Mouse (Mus musculus) lung, embryonic 14.5 days (tissue): Measurements from ENCODE around the gene Wdr49. TPM values are rescaled to one million over a fixed set of nuclear protein-coding genes. Genes with fewer than 3 reads are reported as not detected.
"Not testable (repeated sequence)": the region's sequence is repeated elsewhere in the genome, so short reads cannot be mapped to it uniquely, and the experiment has no call there.

Experiments used
- ATAC-seq: fragments of 200-750 bp; cut with Nextera tagmentation; 2 replicates; pipeline ENCODE4 v1.8.0; 2017; ENCODE audit warnings: mild to moderate bottlenecking, moderate TSS enrichment, moderate library complexity; ENCODE audit not compliant: insufficient read depth
- DNase-seq: peaks from one replicate; pipeline ENCODE4 v3.0.0-alpha.2; 2015
- H3K27ac ChIP-seq: fragments of 300-500 bp; sonication (generic); 2 replicates; pipeline ENCODE4 v1.5.1; 2014; ENCODE audit warnings: low read depth, mild to moderate bottlenecking, moderate library complexity
- H3K27me3 ChIP-seq: fragments of 300-500 bp; sonication (generic); 2 replicates; pipeline ENCODE4 v1.6.1; 2014; ENCODE audit warnings: low read length, control low read depth; ENCODE audit not compliant: insufficient read depth
- H3K36me3 ChIP-seq: fragments of 300-500 bp; sonication (generic); 2 replicates; pipeline ENCODE4 v1.6.1; 2014; ENCODE audit warnings: control low read depth; ENCODE audit not compliant: insufficient read depth
- H3K4me1 ChIP-seq: fragments of 300-500 bp; sonication (generic); 2 replicates; pipeline ENCODE4 v1.6.1; 2014; ENCODE audit warnings: antibody characterized with exemption, control low read depth; ENCODE audit not compliant: insufficient read depth
- H3K4me2 ChIP-seq: fragments of 300-500 bp; sonication (generic); 2 replicates; pipeline ENCODE4 v1.6.1; 2014; ENCODE audit warnings: mild to moderate bottlenecking
- H3K4me3 ChIP-seq: fragments of 300-500 bp; sonication (generic); 2 replicates; pipeline ENCODE4 v1.5.1; 2014; ENCODE audit warnings: low read depth, low read length
- H3K9ac ChIP-seq: fragments of 300-500 bp; sonication (generic); 2 replicates; pipeline ENCODE4 v1.6.1; 2014
- H3K9me3 ChIP-seq: fragments of 300-500 bp; sonication (generic); 2 replicates; pipeline ENCODE4 v1.6.1; 2016; ENCODE audit warnings: low read depth, low read length, control low read depth
- CTCF ChIP-seq: IDR thresholded peaks from 2 replicates; pipeline ENCODE4 v1.5.1; 2016; ENCODE audit warnings: antibody characterized with exemption, low read depth
- WGBS: fragments of 180-500 bp; shearing (Covaris S2); extraction: QIAGEN DNeasy Blood & Tissue Kit; methylation state at CpG from one replicate; pipeline ENCODE4 v1.1.7; 2014; 5-methylcytosine and 5-hydroxymethylcytosine counted together
- polyA plus RNA-seq: library from polyadenylated mRNA; unstranded; fragments of >200 nt; fragmentation: Nextera tagmentation; extraction: Ambion mirVana; gene quantifications from 2 replicates; pipeline ENCODE4 v1.2.1, GENCODE M21; 2014

The Wdr49 gene
- polyA plus RNA-seq, 1 experiment from 2014 or later = not detected

DNA sequence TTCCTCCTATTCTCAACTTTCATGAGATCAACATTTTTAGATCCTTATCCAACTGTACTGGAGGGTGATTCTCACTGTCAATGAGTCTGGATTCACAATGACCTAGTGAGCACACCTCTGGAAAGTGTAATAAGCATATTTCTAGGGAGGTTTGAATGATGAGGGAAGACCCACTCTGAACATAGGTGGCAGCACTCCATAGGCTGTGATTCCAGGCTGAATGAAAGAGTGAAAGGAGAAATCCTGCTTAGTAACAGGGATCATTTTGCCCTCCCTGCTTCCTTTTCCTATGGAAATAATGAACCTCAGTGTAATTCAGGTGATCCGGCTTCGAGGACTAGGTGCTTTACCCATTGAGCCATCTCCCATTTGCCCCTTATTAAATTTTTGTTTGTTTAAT, 180.9 kb downstream of the Wdr49 start:
- no peak overlapping the region for H3K4me3 ChIP-seq
- H3K4me2 ChIP-seq = no peak overlapping the region
- DNase-seq (no peak), ATAC-seq (no peak)
- H3K27me3 ChIP-seq = no peaks in the 10 kb centered on the region
- no peaks in the 10 kb centered on the region for H3K36me3 ChIP-seq
- no peaks in the 10 kb centered on the region for H3K4me1 ChIP-seq
- no peak for TF ChIP-seq CTCF
- 96% methylated on average over 2 of the region's 2 CpGs for whole genome bisulfite sequencing
- H3K9me3 ChIP-seq = no peaks in the 10 kb centered on the region
- H3K9ac ChIP-seq = no peak overlapping the region
- no peak overlapping the region for H3K27ac ChIP-seq

DNA sequence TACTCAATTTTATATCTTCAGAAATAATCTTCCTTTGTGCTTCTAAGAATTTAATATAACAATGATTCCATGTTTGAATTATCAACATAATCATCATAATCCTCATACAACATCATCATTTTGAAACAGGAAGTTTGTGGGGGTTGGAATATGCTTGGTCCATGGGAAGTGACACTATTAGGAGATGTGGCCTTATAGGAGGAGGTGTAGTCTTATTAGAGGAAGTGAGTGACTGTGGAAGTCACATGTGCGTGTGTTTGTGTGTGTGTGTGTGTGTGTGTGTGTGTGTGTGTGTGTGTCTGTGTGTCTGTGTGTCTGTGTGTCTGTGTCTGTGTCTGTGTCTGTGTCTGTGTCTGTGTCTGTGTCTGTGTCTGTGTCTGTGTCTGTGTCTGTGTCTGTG, 182.5 kb downstream of the Wdr49 start:
- H3K36me3 ChIP-seq, H3K4me3 ChIP-seq, H3K9me3 ChIP-seq, H3K4me1 ChIP-seq, H3K27me3 ChIP-seq, H3K27ac ChIP-seq, DNase-seq, H3K9ac ChIP-seq, ATAC-seq, H3K4me2 ChIP-seq: not testable (repeated sequence)
- WGBS = 90% methylated on average over 1 of the region's 1 CpGs

DNA sequence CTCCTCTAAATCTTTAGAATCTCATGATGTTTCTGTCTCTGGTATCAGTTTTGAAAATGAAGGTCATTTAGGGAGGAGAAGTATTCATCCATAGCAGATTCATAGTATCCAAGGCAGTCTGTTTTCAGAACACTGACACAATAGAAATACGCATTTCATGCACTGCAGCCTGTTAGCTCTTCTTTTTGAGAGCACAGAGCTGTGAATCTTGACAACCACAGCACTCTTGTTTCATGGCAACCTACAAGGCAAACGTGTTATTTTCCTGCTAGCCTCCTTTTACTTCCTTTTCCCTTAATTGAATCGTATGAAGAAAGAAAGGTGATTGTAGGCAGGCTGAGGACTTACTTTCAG, 184.2 kb downstream of the Wdr49 start:
- TF ChIP-seq CTCF = no peak
- Histone ChIP-seq H3K36me3 (no peaks in the 10 kb centered on the region), H3K27ac (no peak overlapping the region), H3K4me3 (no peak overlapping the region), H3K4me2 (no peak overlapping the region), H3K4me1 (no peaks in the 10 kb centered on the region), H3K9ac (no peak overlapping the region), H3K9me3 (no peaks in the 10 kb centered on the region), H3K27me3 (no peaks in the 10 kb centered on the region)
- ATAC-seq = no peak
- 50% methylated on average over 3 of the region's 3 CpGs for WGBS
- DNase-seq = no peak

DNA sequence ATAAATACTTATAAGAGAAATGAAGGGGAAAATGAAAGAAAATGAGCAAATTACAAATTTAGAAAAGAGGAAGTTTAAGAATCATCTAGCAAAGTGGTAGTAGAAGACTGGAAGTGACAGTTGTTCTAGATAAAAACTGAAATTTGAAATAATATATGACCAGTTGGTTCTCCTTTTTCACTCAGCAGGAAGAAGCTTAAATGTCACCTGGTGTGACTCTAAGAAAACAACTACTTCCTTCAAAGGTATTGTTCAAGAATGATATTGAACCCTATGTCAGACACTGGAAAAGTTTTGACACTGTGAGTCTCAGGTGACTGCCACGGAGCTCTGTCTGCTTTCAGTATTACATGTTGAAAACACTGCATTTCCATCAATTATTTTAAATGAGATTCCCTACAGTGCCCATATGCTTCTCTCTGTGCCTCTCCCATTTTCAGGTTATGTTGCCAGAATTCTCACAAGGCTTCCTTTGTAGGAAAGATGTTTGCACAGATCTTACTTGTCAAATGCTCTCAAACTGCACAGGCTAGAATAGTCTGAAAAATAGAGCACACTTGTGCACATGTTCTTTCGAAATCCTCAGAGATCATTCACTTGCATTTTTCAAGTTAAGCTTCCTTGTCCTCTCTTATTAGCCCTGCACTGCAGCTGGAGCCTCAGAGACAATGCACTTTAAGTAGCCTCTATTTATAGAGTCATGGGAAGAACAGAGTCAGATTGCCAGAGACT, 184.8 kb downstream of the Wdr49 start:
- 65% methylated on average over 2 of the region's 2 CpGs for WGBS
- no peak overlapping the region for H3K27ac ChIP-seq

DNA sequence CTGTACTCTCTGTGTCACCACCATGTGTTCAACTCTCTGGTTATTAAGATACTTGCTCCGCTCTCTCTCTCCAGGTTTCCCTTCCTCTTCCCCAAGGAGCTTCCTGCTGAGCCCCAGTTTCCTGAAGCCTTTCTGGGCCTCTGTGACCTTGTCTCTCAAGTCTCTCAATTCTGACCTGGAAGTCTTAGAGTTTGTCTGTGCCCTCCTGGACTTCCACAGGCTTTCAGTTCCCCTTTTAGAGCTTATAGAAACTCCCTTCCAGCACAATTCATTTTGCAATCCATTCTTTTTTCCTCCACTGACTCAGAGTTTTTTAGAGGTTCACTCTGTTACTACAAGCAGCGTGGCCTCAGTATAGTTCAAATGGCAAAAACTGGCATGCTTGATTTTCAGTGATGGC, 188.7 kb downstream of the Wdr49 start:
- no peak for ATAC-seq
- H3K27ac ChIP-seq = no peak overlapping the region
- 83% methylated on average over 2 of the region's 2 CpGs for WGBS

More for the DNA sequence above, 184.8 kb downstream of the Wdr49 start:
- Histone ChIP-seq H3K4me2 (no peak overlapping the region), H3K9ac (no peak overlapping the region), H3K4me1 (no peaks in the 10 kb centered on the region), H3K36me3 (no peaks in the 10 kb centered on the region), H3K27me3 (no peaks in the 10 kb centered on the region), H3K4me3 (no peak overlapping the region), H3K9me3 (no peaks in the 10 kb centered on the region)
- TF ChIP-seq CTCF = no peak
- ATAC-seq = no peak
- DNase-seq = no peak

GRCm38 (mm10) chr3:75277455-75277854, 204.5 kb downstream of the Wdr49 start:
- no peaks in the 10 kb centered on the region for H3K9me3 ChIP-seq
- no peaks in the 10 kb centered on the region for H3K27me3 ChIP-seq
- DNase-seq = no peak
- no peaks in the 10 kb centered on the region for H3K4me1 ChIP-seq
- WGBS = 77% methylated on average over 4 of the region's 4 CpGs
- no peak for TF ChIP-seq CTCF
- no peak overlapping the region for H3K27ac ChIP-seq
- no peaks in the 10 kb centered on the region for H3K36me3 ChIP-seq
- H3K4me3 ChIP-seq = no peak overlapping the region
- no peak overlapping the region for H3K9ac ChIP-seq
- ATAC-seq = no peak
- no peak overlapping the region for H3K4me2 ChIP-seq

More for the DNA sequence above, 188.7 kb downstream of the Wdr49 start:
- Histone ChIP-seq H3K4me3 (no peak overlapping the region), H3K36me3 (no peaks in the 10 kb centered on the region), H3K4me2 (no peak overlapping the region), H3K4me1 (no peaks in the 10 kb centered on the region), H3K9me3 (no peaks in the 10 kb centered on the region), H3K27me3 (no peaks in the 10 kb centered on the region), H3K9ac (no peak overlapping the region)
- no peak for DNase-seq
- no peak for TF ChIP-seq CTCF

DNA sequence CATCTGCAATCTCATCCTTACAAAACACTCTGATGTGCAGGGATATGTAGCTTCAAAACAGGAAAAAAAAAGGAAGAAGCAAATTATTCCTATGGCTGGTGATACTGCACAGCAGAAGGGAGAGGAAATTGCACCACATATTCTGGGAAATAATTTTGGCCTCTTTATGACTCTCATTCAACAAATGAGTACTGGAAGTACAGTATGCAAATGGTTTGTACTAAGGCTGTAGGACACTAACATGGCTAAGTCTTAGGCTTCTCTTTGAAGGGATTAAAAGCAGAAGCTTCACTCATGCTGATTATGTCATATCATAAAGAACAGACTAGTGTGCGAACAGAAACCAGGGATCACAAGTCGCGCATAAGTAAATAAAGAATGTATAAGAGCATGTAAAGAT, 205.4 kb downstream of the Wdr49 start:
- H3K9me3 ChIP-seq = no peaks in the 10 kb centered on the region
- H3K9ac ChIP-seq = no peak overlapping the region
- ATAC-seq = no peak
- no peaks in the 10 kb centered on the region for H3K27me3 ChIP-seq
- H3K4me1 ChIP-seq = no peaks in the 10 kb centered on the region
- TF ChIP-seq CTCF = no peak
- WGBS = 83% methylated on average over 3 of the region's 3 CpGs
- no peak overlapping the region for H3K27ac ChIP-seq
- DNase-seq = no peak
- H3K4me3 ChIP-seq = no peak overlapping the region
- no peak overlapping the region for H3K4me2 ChIP-seq
- H3K36me3 ChIP-seq = no peaks in the 10 kb centered on the region

DNA sequence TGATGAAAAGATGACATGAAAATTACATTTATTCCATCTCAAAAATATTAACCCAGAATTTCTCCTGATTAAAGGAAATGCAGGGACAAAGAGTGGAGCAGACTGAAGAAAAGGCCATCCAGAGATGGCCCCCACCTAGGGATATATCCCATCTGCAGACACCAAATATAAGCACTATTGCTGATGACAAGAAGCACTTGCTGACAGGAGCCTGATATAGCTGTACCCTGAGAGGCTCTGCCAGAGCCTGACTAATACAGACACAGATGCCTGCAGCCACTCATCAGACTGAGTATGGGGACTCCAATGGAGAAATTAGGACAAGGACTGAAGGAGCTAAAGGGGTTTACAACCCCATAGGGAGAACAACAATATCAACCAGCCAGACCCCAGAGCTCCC, 206.8 kb downstream of the Wdr49 start:
- H3K4me2 ChIP-seq = no peak overlapping the region
- no peak for TF ChIP-seq CTCF
- DNase-seq = no peak

More for the DNA sequence above, 206.8 kb downstream of the Wdr49 start:
- H3K4me1 ChIP-seq = no peaks in the 10 kb centered on the region
- no peaks in the 10 kb centered on the region for H3K27me3 ChIP-seq
- H3K36me3 ChIP-seq = no peaks in the 10 kb centered on the region
- H3K27ac ChIP-seq = no peak overlapping the region
- no peak overlapping the region for H3K4me3 ChIP-seq
- no peak for ATAC-seq
- no peaks in the 10 kb centered on the region for H3K9me3 ChIP-seq
- no peak overlapping the region for H3K9ac ChIP-seq
